Mouse (Mus musculus): ENCODE results near the gene Lzic. TPM values are rescaled to one million over a fixed set of nuclear protein-coding genes. Genes with fewer than 3 reads are reported as not detected.

Lzic gene
- polyA plus RNA-seq, 1 experiment = 14.0 TPM

GRCm38 (mm10) chr4:149542431-149542830, 57.4 kb downstream of the Lzic start:
- H3K27ac ChIP-seq (ENCODE audit: insufficient read depth, low read depth, low read length) = no peak overlapping the region
- no peak overlapping the region for H3K4me3 ChIP-seq (ENCODE audit: insufficient read depth, low read length)
- H3K4me1 ChIP-seq (ENCODE audit: control insufficient read depth, insufficient read depth, low read length) = peaks cover 3% of the 10 kb centered on the region
- TF ChIP-seq CTCF (IDR thresholded peaks at IDR 0.05; ENCODE audit: low read depth, low read length) (no peak), POLR2A (IDR thresholded peaks at IDR 0.05; ENCODE audit: borderline replicate concordance, low read depth, low read length) (no peak)

- no peak overlapping the region for H3K27ac ChIP-seq (ENCODE audit: insufficient read depth, low read depth, low read length)
- H3K4me3 ChIP-seq (ENCODE audit: insufficient read depth, low read length) = no peak overlapping the region
- peaks cover 3% of the 10 kb centered on the region for H3K4me1 ChIP-seq (ENCODE audit: control insufficient read depth, insufficient read depth, low read length)
- TF ChIP-seq CTCF (IDR thresholded peaks at IDR 0.05; ENCODE audit: low read depth, low read length) (peak; percentile 91), POLR2A (IDR thresholded peaks at IDR 0.05; ENCODE audit: borderline replicate concordance, low read depth, low read length) (no peak)
Measured at GRCm38 (mm10) chr4:149542927-149543553, 58.0 kb downstream of the Lzic start.

GRCm38 (mm10) chr4:149544892-149545291, 59.9 kb downstream of the Lzic start:
- Histone ChIP-seq H3K4me1 (ENCODE audit: control insufficient read depth, insufficient read depth, low read length) (peaks cover 3% of the 10 kb centered on the region), H3K4me3 (ENCODE audit: insufficient read depth, low read length) (no peak overlapping the region), H3K27ac (ENCODE audit: insufficient read depth, low read depth, low read length) (no peak overlapping the region)
- TF ChIP-seq CTCF (IDR thresholded peaks at IDR 0.05; ENCODE audit: low read depth, low read length) (no peak), POLR2A (IDR thresholded peaks at IDR 0.05; ENCODE audit: borderline replicate concordance, low read depth, low read length) (no peak)

Other genes with a start within 250 kb of the Lzic start
- 24.0 and 26.4 TPM in 2 replicates for gene Kif1b, start 177.5 kb upstream of the Lzic start, polyA plus RNA-seq (2012; ENCODE audit: insufficient read depth, insufficient read length, missing spikeins)
- 49.6 and 54.5 TPM in 2 replicates for gene Ube4b, start 58.5 kb upstream of the Lzic start, polyA plus RNA-seq (2012; ENCODE audit: insufficient read depth, insufficient read length, missing spikeins)
- not detected in 2 replicates for gene Rbp7, start 30.3 kb upstream of the Lzic start, polyA plus RNA-seq (2012; ENCODE audit: insufficient read depth, insufficient read length, missing spikeins)
- not detected in 2 replicates for gene Tmem274, start 7.9 kb upstream of the Lzic start, polyA plus RNA-seq (2012; ENCODE audit: insufficient read depth, insufficient read length, missing spikeins)
- gene Nmnat1, start within 50 bp of the Lzic start, polyA plus RNA-seq (2012; ENCODE audit: insufficient read depth, insufficient read length, missing spikeins) = 4.7 and 8.1 TPM in 2 replicates
- 16.2 and 18.8 TPM in 2 replicates for gene Ctnnbip1, start 33.0 kb downstream of the Lzic start, polyA plus RNA-seq (2012; ENCODE audit: insufficient read depth, insufficient read length, missing spikeins)
- gene Clstn1, start 101.2 kb downstream of the Lzic start, polyA plus RNA-seq (2012; ENCODE audit: insufficient read depth, insufficient read length, missing spikeins) = 0.85 and 1.4 TPM in 2 replicates
- 91.4 and 100 TPM in 2 replicates for gene Pik3cd, start 217.3 kb downstream of the Lzic start, polyA plus RNA-seq (2012; ENCODE audit: insufficient read depth, insufficient read length, missing spikeins)

Data from bone marrow macrophage, adult 2 months (primary cell).